Mouse (Mus musculus) lung, postnatal 0 days (tissue): ENCODE measurements around the gene P3h2. TPM values are rescaled to one million over a fixed set of nuclear protein-coding genes. Genes with fewer than 3 reads are reported as not detected.
A peak's percentile ranks its signal among the peaks of the same experiment; 100 is the strongest.

ENCODE experiments used
- ATAC-seq: fragments of 200-750 bp; cut with Nextera tagmentation; 2 replicates; pipeline ENCODE4 v1.8.0; 2017; ENCODE audit warnings: moderate library complexity
- DNase-seq: peaks from one replicate; pipeline ENCODE4 v3.0.0-alpha.2; 2016; ENCODE audit warnings: low spot score
- H3K27ac ChIP-seq: fragments of 300-500 bp; sonication (generic); 2 replicates; pipeline ENCODE4 v1.5.1; 2014; ENCODE audit warnings: antibody characterized with exemption, mild to moderate bottlenecking, low read length, mixed read lengths
- H3K27me3 ChIP-seq: fragments of 300-500 bp; sonication (generic); replicated peaks from 2 replicates; pipeline ENCODE4 v1.6.1; 2014; ENCODE audit warnings: low read length, mixed read lengths; ENCODE audit not compliant: insufficient read depth
- H3K36me3 ChIP-seq: fragments of 300-500 bp; sonication (generic); 2 replicates; pipeline ENCODE4 v1.6.1; 2014; ENCODE audit warnings: low read length, mixed read lengths; ENCODE audit not compliant: insufficient read depth
- H3K4me1 ChIP-seq: fragments of 300-500 bp; sonication (generic); 2 replicates; pipeline ENCODE4 v1.6.1; 2014; ENCODE audit warnings: antibody characterized with exemption, low read depth, low read length, mixed read lengths; ENCODE audit not compliant: insufficient read depth
- H3K4me2 ChIP-seq: fragments of 300-500 bp; sonication (generic); replicated peaks from 2 replicates; pipeline ENCODE4 v1.6.1; 2014; ENCODE audit warnings: low read depth, mild to moderate bottlenecking, low read length, moderate library complexity, mixed read lengths
- H3K4me3 ChIP-seq: fragments of 300-500 bp; sonication (generic); 2 replicates; pipeline ENCODE4 v1.5.1; 2014; ENCODE audit warnings: low read depth, low read length
- H3K9ac ChIP-seq: fragments of 300-500 bp; sonication (generic); replicated peaks from 2 replicates; pipeline ENCODE4 v1.6.1; 2014; ENCODE audit warnings: low read depth, mild to moderate bottlenecking
- H3K9me3 ChIP-seq: fragments of 300-500 bp; sonication (generic); 2 replicates; pipeline ENCODE4 v1.6.1; 2016; ENCODE audit warnings: low read length, mixed read lengths
- CTCF ChIP-seq: IDR thresholded peaks from 2 replicates; pipeline ENCODE4 v1.5.1; 2016; ENCODE audit warnings: antibody characterized with exemption, mild to moderate bottlenecking
- EP300 ChIP-seq: IDR thresholded peaks from 2 replicates; pipeline ENCODE4 v1.6.1; 2016; ENCODE audit warnings: antibody characterized with exemption, mild to moderate bottlenecking, control low read depth
- WGBS: fragments of 180-500 bp; shearing (Covaris S2); extraction: QIAGEN DNeasy Blood & Tissue Kit; methylation state at CpG from one replicate; pipeline ENCODE4 v1.1.7; 2014; 5-methylcytosine and 5-hydroxymethylcytosine counted together
- polyA plus RNA-seq: library from polyadenylated mRNA; unstranded; fragments of >200 nt; fragmentation: Nextera tagmentation; extraction: Ambion mirVana; gene quantifications from 2 replicates; pipeline ENCODE4 v1.2.1, GENCODE M21; 2015

P3h2 gene
- polyA plus RNA-seq, 1 experiment from 2014 or later = 1.5 TPM

DNA sequence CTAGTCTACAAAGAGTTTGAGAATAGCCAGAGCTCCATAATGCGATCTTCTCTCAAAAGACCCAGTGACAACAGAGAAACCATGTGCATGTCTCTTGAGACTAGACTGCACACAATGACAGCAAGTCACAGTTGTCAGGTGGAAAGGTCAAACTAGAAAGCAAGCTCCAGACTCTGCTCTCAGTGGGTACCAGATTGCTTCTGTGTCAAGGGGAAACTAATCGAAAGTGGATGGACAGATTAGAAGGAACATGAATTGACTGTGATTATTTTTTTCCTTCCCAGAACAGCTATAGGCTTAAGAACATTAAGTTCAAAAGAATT lies 27.5 kb downstream of the P3h2 start:
- Histone ChIP-seq H3K27ac (no peak overlapping the region), H3K36me3 (no peaks in the 10 kb centered on the region), H3K4me2 (no peak overlapping the region), H3K9me3 (no peaks in the 10 kb centered on the region), H3K9ac (no peak overlapping the region), H3K4me3 (no peak overlapping the region), H3K4me1 (no peaks in the 10 kb centered on the region; the same call in 1 of the 2 replicates), H3K27me3 (no peaks in the 10 kb centered on the region)
- 28% methylated on average over 2 of the region's 2 CpGs for WGBS
- no peak for TF ChIP-seq EP300
- no peak for TF ChIP-seq CTCF
- DNase-seq (no peak), ATAC-seq (no peak)

DNA sequence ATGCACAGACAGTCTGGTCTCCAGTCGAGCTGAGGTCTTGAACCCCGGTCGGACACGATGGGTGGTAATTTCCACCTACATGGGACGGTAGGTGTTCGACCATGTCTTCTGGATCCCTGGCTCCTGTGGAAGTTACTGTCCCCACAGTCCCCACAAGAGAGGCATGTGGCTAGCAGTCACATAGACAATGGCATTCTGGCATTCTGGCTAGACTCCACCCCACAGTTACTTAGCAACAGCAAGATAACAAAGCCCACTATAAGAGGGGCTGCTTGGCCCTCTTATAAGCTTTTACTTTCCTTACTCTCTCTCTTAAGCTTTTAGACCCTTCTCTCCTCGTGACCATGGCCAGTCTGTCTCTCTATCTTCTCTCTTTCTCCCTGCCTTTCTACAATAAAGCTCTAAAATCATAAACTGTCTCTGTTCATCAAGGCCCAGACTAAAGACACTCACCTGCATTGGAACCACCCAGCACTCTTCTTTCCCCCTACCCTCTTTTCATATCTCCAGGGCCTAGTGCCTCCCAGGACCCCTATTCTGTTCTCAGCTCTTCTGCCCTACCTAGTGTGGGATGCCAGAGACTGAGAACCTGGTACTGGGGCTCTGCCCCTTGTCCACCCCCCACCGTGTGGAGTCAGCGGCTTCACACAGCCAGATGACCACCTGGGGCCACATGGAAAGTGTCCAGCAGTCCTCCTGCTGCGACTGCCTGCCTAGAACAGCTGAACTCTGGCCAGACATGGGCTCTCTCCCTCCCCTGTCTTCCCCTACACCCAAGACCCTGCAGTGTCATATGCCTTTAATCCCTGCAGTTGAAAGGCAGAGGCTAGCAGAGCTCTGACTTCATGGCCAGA lies 28.1 kb downstream of the P3h2 start:
- H3K27ac ChIP-seq = no peak overlapping the region
- no peaks in the 10 kb centered on the region for H3K27me3 ChIP-seq
- WGBS = 60% methylated on average over 10 of the region's 10 CpGs
- H3K9me3 ChIP-seq = no peaks in the 10 kb centered on the region
- ATAC-seq (no peak), DNase-seq (no peak)
- no peaks in the 10 kb centered on the region; the same call in 1 of the 2 replicates for H3K4me1 ChIP-seq
- H3K4me2 ChIP-seq = no peak overlapping the region
- TF ChIP-seq EP300 = no peak
- no peak for TF ChIP-seq CTCF
- no peak overlapping the region for H3K9ac ChIP-seq
- H3K36me3 ChIP-seq = no peaks in the 10 kb centered on the region
- H3K4me3 ChIP-seq = no peak overlapping the region

DNA sequence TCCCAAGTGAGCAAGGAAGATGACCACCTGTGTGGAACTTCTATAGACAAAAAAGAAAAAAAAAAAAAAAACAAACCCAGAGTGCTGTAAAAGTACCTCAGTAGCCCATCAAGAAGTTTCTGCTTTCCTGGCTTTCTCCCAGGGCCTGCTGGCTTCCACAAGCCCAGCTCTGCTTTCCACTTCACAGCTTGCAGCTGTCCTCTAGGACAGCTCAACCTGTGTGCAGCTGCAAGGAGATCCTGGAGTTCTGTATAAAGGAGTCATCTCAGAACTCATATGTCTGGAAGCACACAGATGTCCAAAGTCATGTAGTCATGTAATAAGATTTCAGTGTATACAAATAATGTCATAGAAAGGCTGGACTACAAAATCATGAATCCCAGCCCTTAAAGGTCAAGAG lies 30.5 kb downstream of the P3h2 start:
- H3K4me1 ChIP-seq = no peaks in the 10 kb centered on the region; the same call in 1 of the 2 replicates
- H3K27ac ChIP-seq = no peak overlapping the region
- H3K27me3 ChIP-seq = no peaks in the 10 kb centered on the region
- ATAC-seq = no peak
- no peaks in the 10 kb centered on the region for H3K9me3 ChIP-seq
- H3K4me3 ChIP-seq = no peak overlapping the region
- TF ChIP-seq EP300 (no peak), CTCF (no peak)
- no peak for DNase-seq
- H3K4me2 ChIP-seq = no peak overlapping the region
- no peak overlapping the region for H3K9ac ChIP-seq
- H3K36me3 ChIP-seq = no peaks in the 10 kb centered on the region

DNA sequence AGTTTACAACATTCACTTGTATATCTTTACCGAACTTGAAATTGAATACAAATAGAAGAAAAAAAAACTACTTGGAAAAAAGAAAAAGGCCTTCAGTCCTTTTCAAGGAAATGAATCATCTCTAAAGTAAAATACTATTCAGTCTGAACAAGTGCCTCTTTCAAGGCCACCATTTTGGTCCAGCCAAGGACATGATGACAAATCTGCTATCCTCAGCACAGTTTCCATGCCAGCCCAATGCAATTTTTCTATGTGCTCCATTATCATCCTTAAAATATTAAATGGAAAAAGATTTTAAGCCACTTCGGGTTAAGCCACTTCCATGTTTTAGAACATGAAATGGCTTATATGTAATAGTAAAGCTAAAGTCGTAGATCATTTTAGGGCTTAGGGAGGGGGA lies 35.2 kb downstream of the P3h2 start:
- Histone ChIP-seq H3K4me1 (no peaks in the 10 kb centered on the region), H3K36me3 (no peaks in the 10 kb centered on the region), H3K4me2 (no peak overlapping the region), H3K9ac (no peak overlapping the region), H3K27ac (no peak overlapping the region), H3K4me3 (no peak overlapping the region), H3K9me3 (no peaks in the 10 kb centered on the region), H3K27me3 (no peaks in the 10 kb centered on the region)
- ATAC-seq = no peak
- DNase-seq = no peak
- WGBS = 89% methylated on average over 3 of the region's 3 CpGs
- TF ChIP-seq CTCF (no peak), EP300 (no peak)

DNA sequence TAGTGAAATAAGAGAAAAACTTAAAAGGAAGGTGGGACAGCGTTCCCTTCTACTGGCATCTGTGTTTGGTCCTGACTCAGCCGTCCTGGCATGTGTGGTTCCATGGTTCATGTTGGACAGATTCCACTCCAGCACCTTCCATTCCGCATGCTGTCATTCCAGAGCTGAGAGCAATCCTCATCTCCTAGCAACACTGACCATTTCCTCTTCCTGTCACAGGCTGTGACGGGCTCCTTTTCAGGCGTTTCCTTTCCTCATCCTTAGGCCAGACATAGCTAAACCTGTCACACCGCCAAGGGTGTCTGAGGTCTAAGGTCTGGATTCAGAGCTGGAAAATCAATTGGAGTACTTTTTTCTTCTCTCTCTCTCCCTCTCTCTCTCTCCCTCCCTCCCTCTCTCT lies 40.5 kb downstream of the P3h2 start:
- peak; percentile 84 for ATAC-seq
- Histone ChIP-seq H3K4me3 (no peak overlapping the region), H3K4me2 (no peak overlapping the region), H3K9me3 (no peaks in the 10 kb centered on the region), H3K9ac (no peak overlapping the region), H3K27me3 (no peaks in the 10 kb centered on the region), H3K36me3 (no peaks in the 10 kb centered on the region), H3K4me1 (no peaks in the 10 kb centered on the region), H3K27ac (no peak overlapping the region)
- WGBS = 23% methylated on average over 6 of the region's 6 CpGs
- no peak for TF ChIP-seq EP300
- TF ChIP-seq CTCF = no peak
- DNase-seq = peak; percentile 59

DNA sequence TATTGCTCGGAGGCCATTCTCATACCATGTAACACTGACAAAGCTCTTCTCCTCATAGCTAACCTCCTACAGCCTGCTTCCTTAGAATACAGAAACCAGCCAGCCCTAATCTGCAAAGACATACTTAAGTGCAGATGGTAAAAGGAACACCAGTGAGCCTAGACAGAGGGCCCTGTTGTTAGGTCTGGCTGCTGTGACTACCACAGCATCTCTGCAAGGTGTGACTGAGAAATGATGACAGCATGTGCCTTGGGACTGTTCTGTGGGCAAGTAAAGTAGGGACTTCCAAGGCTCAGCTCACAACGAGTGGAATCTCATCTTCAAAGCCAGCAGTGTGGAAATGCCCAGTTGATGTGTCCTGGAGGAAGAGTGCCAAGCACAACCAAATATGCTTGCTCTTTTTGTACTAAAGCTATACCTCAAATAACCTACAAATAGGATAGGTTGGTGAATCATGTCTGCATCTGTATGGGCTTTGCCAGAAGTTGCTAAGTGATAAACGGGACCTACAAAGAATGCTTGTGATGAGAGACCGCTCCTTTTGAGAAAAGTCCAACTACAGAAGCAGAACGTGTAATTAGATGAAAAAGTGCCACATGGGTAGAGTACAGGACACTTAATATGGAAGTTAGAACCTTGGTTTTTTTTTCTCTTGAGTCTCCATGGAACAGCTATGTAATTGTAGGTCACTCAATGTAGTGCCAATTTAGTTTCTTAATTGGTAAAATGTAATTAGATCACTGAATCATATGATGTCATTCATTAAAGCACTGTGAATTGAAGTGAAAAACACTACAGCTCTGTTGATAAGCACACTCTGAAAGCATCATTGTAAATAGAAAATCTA lies 45.1 kb downstream of the P3h2 start:
- ATAC-seq (no peak), DNase-seq (no peak)
- Histone ChIP-seq H3K9me3 (no peaks in the 10 kb centered on the region), H3K4me2 (no peak overlapping the region), H3K36me3 (no peaks in the 10 kb centered on the region), H3K9ac (no peak overlapping the region), H3K4me1 (no peaks in the 10 kb centered on the region), H3K27ac (no peak overlapping the region), H3K27me3 (no peaks in the 10 kb centered on the region), H3K4me3 (no peak overlapping the region)
- 81% methylated on average over 5 of the region's 5 CpGs for WGBS
- TF ChIP-seq CTCF (no peak), EP300 (no peak)
